Mouse (Mus musculus) ES-Bruce4 (cell line): ENCODE data around the gene Prdm16.

Experiments
- CTCF ChIP-seq: IDR thresholded peaks from one replicate; pipeline ENCODE4 v1.8.1; 2011; ENCODE audit warnings: low read depth, low read length
- POLR2A ChIP-seq: IDR thresholded peaks from one replicate; pipeline ENCODE4 v1.8.1; 2011; ENCODE audit warnings: low read length; ENCODE audit not compliant: insufficient read depth

DNA sequence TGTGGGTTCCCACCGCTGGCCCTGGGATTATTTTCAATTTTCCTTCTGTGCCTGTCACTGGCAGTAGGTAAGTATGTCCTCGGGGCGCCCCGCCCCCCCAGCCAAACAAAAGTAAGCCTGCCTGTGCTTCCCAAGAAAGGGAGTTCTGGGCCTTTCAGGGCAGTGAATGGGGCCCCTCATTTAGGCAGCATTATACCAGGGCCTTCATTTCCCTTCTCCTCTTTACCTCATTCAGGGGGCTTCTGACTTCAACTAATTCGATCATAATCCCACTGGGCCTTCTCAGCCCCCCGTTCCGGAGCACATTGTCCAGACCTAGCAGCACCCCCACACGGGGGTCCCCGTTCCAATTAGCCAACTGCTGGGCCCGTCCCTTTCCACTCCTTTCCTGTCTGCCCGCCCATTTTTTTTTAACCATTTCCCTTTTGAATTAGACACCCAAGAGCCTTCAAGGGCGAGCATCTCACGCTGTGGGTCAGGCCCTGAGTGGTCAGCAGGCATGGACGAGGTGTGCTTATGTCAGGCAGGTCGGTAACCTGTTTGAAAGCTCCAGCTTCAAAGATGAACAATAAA, 124.1 kb downstream of the Prdm16 start:
- TF ChIP-seq CTCF (no peak), POLR2A (no peak)
